Mouse (Mus musculus) ES-E14 (cell line): ENCODE results near the gene Dnase1l1. TPM values are rescaled to one million over a fixed set of nuclear protein-coding genes. Genes with fewer than 3 reads are reported as not detected.

Experiments used
- DNase-seq: peaks from one replicate; pipeline ENCODE4 v3.0.0-alpha.2; 2013; ENCODE audit warnings: low read depth, low spot score
- H3K27ac ChIP-seq: 2 replicates; pipeline ENCODE4 v1.5.1; 2012; ENCODE audit warnings: low read depth, mild to moderate bottlenecking, low read length, moderate library complexity, mixed read lengths; ENCODE audit not compliant: poor library complexity, insufficient read depth, severe bottlenecking
- H3K36me3 ChIP-seq: 2 replicates; pipeline ENCODE4 v1.6.1; 2012; ENCODE audit warnings: mild to moderate bottlenecking, low read length, moderate library complexity, mixed read lengths; ENCODE audit not compliant: control insufficient read depth, poor library complexity, insufficient read depth, severe bottlenecking
- H3K4me1 ChIP-seq, 2 experiments: fragments of 150-350 bp in 1 of 2; sonication (generic) in 1 of 2; 2 replicates each; pipeline ENCODE4 v1.6.1; 2012; ENCODE audit warnings: low read length in 2 of 2, mild to moderate bottlenecking in 1 of 2, mixed read lengths in 1 of 2; ENCODE audit not compliant: control insufficient read depth in 2 of 2, insufficient read depth in 2 of 2, poor library complexity in 1 of 2
- H3K4me3 ChIP-seq, 2 experiments: fragments of 150-350 bp in 1 of 2; sonication (generic) in 1 of 2; 2 replicates each; pipeline ENCODE4 v1.5.1; 2012; ENCODE audit warnings: low read length in 2 of 2, low read depth in 1 of 2, mild to moderate bottlenecking in 1 of 2, mixed read lengths in 1 of 2; ENCODE audit not compliant: insufficient read depth in 1 of 2, poor library complexity in 1 of 2, severe bottlenecking in 1 of 2
- H3K9ac ChIP-seq: 2 replicates; pipeline ENCODE4 v1.6.1; 2012; ENCODE audit warnings: low read depth, mild to moderate bottlenecking, low read length, mixed read lengths; ENCODE audit not compliant: poor library complexity, insufficient read depth, severe bottlenecking
- H3K9me3 ChIP-seq: fragments of 150-350 bp; sonication (generic); 2 replicates; pipeline ENCODE4 v1.6.1; 2012; ENCODE audit warnings: low read depth, mild to moderate bottlenecking, low read length; ENCODE audit not compliant: control insufficient read depth, insufficient read depth
- CHD2 ChIP-seq: IDR thresholded peaks from 2 replicates; pipeline ENCODE4 v1.6.1; 2014; ENCODE audit warnings: mild to moderate bottlenecking, low read depth, low read length, inconsistent platforms
- HCFC1 ChIP-seq: IDR thresholded peaks from 2 replicates; pipeline ENCODE4 v1.6.1; 2012; ENCODE audit warnings: low read length, inconsistent platforms, borderline replicate concordance; ENCODE audit not compliant: insufficient read depth
- MAFK ChIP-seq: IDR thresholded peaks from 2 replicates; pipeline ENCODE4 v1.6.1; 2014; ENCODE audit warnings: mild to moderate bottlenecking, low read depth, low read length, inconsistent platforms; ENCODE audit not compliant: insufficient read depth
- ZC3H11A ChIP-seq: IDR thresholded peaks from 2 replicates; pipeline ENCODE4 v1.6.1; 2012; ENCODE audit warnings: low read depth, mild to moderate bottlenecking, inconsistent platforms, low read length, borderline replicate concordance
- ZNF384 ChIP-seq: IDR thresholded peaks from 2 replicates; pipeline ENCODE4 v1.6.1; 2012; ENCODE audit warnings: low read depth, low read length, inconsistent platforms
- in situ Hi-C, 2 experiments: fragments of 600-800 bp; cut with MboI; formaldehyde crosslinking; loops; one replicate each; pipeline ENCODE4 v1.15.1; 2025; ENCODE audit warnings: low sequenced_read_pairs in 2 of 2, inconsistent platforms in 1 of 2; ENCODE audit not compliant: unreplicated experiment in 2 of 2
- total RNA-seq: library from RNA; depleted of rRNA; stranded (reverse); fragments of 300-350 nt; gene quantifications from 2 replicates; pipeline ENCODE4 v1.2.3, GENCODE M21; 2012

Gene Dnase1l1
- total RNA-seq, 1 experiment, result 3.9 TPM

DNA sequence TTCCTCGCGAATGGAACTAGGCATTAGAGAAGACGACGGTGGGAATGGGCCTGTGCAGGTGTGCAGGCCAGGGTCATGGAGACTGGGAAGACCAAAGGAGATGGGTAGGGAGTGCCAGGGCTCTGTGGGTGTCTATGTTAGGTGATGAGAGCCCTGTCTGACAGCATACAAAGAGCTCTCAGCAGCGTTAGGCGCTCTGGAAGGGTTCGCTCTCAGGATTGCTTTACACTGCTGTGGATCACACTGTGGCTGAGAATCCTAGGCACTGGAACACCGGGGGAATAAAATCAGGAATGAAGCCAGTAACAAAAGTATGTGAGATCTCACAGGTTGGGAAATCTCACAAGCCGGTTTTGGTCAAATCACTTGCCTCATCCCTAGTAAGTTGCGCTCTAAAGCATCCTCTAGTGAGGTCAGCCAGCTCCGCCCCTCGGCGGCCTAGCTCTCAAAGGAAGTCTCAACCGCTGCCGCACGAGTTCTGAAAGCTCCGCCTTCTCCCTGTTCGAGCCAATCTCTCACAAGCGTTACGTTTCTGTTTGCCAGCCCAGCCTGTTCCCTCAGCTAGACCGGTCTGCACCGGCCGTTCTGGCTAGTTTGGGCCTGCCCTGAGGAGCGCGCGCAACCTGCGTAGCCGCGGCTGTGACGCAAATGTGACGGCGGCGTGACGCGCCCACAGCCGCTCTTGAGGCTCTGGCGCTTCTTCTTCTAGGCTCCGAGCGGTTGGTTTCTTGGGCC lies 27.8 kb downstream of the Dnase1l1 start, which contains the start of gene Emd:
Emd (plus strand) TSS at position 535 of the 735 bp plus-strand sequence.
- in situ Hi-C loops, result no loop called here
- Histone ChIP-seq H3K4me3 (peak within 1 kb of the TSS; percentile 78 to 88), H3K9me3 (no peaks in the 10 kb centered on the region), H3K27ac (peak within 1 kb of the TSS; percentile 71), H3K4me1 (no peaks in the 10 kb centered on the region), H3K36me3 (peaks cover 10% of the 10 kb centered on the region), H3K9ac (peak within 1 kb of the TSS; percentile 89)
- peak; percentile 79 for DNase-seq
- TF ChIP-seq ZC3H11A, result no peak
- no peak for TF ChIP-seq ZNF384
- no peak for TF ChIP-seq MAFK
- no peak for TF ChIP-seq CHD2
- TF ChIP-seq HCFC1, result no peak

DNA sequence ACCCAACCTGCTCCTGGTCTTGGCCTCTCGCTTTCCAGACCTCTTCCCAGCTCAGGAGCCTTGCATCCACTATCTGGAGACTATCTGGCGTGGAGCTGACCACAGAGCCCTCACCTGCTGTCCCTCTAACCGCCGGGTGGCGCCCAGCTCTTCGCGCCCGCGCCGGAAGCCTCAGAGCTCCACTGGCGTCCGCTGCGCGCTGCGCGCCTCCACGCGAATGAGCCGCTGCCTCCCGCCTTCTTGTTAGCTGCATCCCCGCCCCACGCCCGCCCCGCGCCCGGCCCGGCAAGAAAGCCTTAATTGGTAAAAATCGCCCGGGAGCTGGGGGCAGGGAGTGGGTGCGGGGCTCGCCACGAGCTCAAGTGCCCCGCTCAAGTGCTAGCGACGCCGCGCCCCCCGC lies 32.5 kb downstream of the Dnase1l1 start, which contains the start of gene Flna:
Flna (minus strand) TSS at position 206 of the 400 bp plus-strand sequence.
- Histone ChIP-seq H3K9me3 (no peaks in the 10 kb centered on the region), H3K4me3 (peak within 1 kb of the TSS; percentile 67 to 70), H3K27ac (no peak within 1 kb of the TSS), H3K9ac (peak within 1 kb of the TSS; percentile 61), H3K4me1 (0 out of 4 replicates have a peak, but pooled peaks cover 0 to 3% of the 10 kb centered on the region in 2 experiments), H3K36me3 (no peaks in the 10 kb centered on the region)
- TF ChIP-seq HCFC1 (no peak), ZNF384 (no peak), CHD2 (no peak), MAFK (no peak), ZC3H11A (no peak)
- in situ Hi-C loops, result loop anchor here (10.0 to 25.0 kb wide), 2 partner anchors 165 to 287 kb away; partner anchors contain the start of gene Hcfc1 (in 1 of the 2)
- no peak for DNase-seq

GRCm38 (mm10) chrX:74248651-74249050 lies 33.5 kb downstream of the Dnase1l1 start:
- Histone ChIP-seq H3K4me1 (0 out of 4 replicates have a peak, but pooled peaks cover 0 to 3% of the 10 kb centered on the region in 2 experiments), H3K36me3 (0 out of 2 replicates have a peak, but pooled peaks cover 2% of the 10 kb centered on the region), H3K27ac (no peak overlapping the region), H3K9me3 (no peaks in the 10 kb centered on the region), H3K4me3 (no peak overlapping the region), H3K9ac (no peak overlapping the region)
- no peak for DNase-seq
- TF ChIP-seq HCFC1 (no peak), ZC3H11A (no peak), MAFK (no peak), ZNF384 (no peak), CHD2 (no peak)
- in situ Hi-C loops, result loop anchor here (10.0 to 25.0 kb wide), 2 partner anchors 166 to 286 kb away; partner anchors contain the start of gene Hcfc1 (in 1 of the 2)

GRCm38 (mm10) chrX:74246693-74247092 lies 35.4 kb downstream of the Dnase1l1 start:
- TF ChIP-seq ZNF384 (no peak), ZC3H11A (no peak), HCFC1 (no peak), CHD2 (no peak), MAFK (no peak)
- in situ Hi-C loops, result loop anchor here (10.0 to 25.0 kb wide), 2 partner anchors 168 to 284 kb away; partner anchors contain the start of gene Hcfc1 (in 1 of the 2)

More at GRCm38 (mm10) chrX:74246693-74247092, 35.4 kb downstream of the Dnase1l1 start:
- Histone ChIP-seq H3K9ac (0 out of 2 replicates have a peak overlapping the region, but pooled peaks have one; percentile 20), H3K36me3 (peaks cover 19% of the 10 kb centered on the region), H3K9me3 (no peaks in the 10 kb centered on the region), H3K4me3 (peak overlapping the region; percentile 57 to 85), H3K27ac (no peak overlapping the region), H3K4me1 (0 out of 4 replicates have a peak, but pooled peaks cover 0 to 3% of the 10 kb centered on the region in 2 experiments)
- DNase-seq, result no peak
